Mouse (Mus musculus) embryonic facial prominence, embryonic 14.5 days (tissue): ENCODE results near the gene Unc13a. TPM values are rescaled to one million over a fixed set of nuclear protein-coding genes. Genes with fewer than 3 reads are reported as not detected.

Experiments
- ATAC-seq: fragments of 200-750 bp; cut with Nextera tagmentation; 2 replicates; pipeline ENCODE4 v1.8.0; 2017; ENCODE audit warnings: low read depth, moderate number of reproducible peaks, moderate TSS enrichment
- DNase-seq: peaks from one replicate; pipeline ENCODE4 v3.0.0-alpha.2; 2015; ENCODE audit warnings: low spot score
- H3K27ac ChIP-seq: fragments of 300-500 bp; sonication (generic); replicated peaks from 2 replicates; pipeline ENCODE4 v1.5.1; 2014; ENCODE audit warnings: low read depth, mild to moderate bottlenecking, low read length, moderate library complexity
- H3K27me3 ChIP-seq: fragments of 300-500 bp; sonication (generic); replicated peaks from 2 replicates; pipeline ENCODE4 v1.6.1; 2014; ENCODE audit warnings: low read length; ENCODE audit not compliant: control insufficient read depth, insufficient read depth
- H3K36me3 ChIP-seq: fragments of 300-500 bp; sonication (generic); 2 replicates; pipeline ENCODE4 v1.6.1; 2014; ENCODE audit warnings: low read length, mixed read lengths; ENCODE audit not compliant: control insufficient read depth, insufficient read depth
- H3K4me1 ChIP-seq: fragments of 300-500 bp; sonication (generic); 2 replicates; pipeline ENCODE4 v1.6.1; 2014; ENCODE audit warnings: antibody characterized with exemption, low read length; ENCODE audit not compliant: control insufficient read depth, insufficient read depth
- H3K4me2 ChIP-seq: fragments of 300-500 bp; sonication (generic); 2 replicates; pipeline ENCODE4 v1.6.1; 2014; ENCODE audit warnings: low read depth, mild to moderate bottlenecking, low read length, moderate library complexity, mixed read lengths
- H3K4me3 ChIP-seq: fragments of 300-500 bp; sonication (generic); 2 replicates; pipeline ENCODE4 v1.5.1; 2014; ENCODE audit warnings: low read depth, mild to moderate bottlenecking, low read length
- H3K9ac ChIP-seq: fragments of 300-500 bp; sonication (generic); 2 replicates; pipeline ENCODE4 v1.6.1; 2014; ENCODE audit warnings: low read depth, mild to moderate bottlenecking, low read length, moderate library complexity, mixed read lengths
- H3K9me3 ChIP-seq: fragments of 300-500 bp; sonication (generic); 2 replicates; pipeline ENCODE4 v1.6.1; 2016; ENCODE audit warnings: low read length; ENCODE audit not compliant: control insufficient read depth
- WGBS: fragments of 180-500 bp; shearing (Covaris S2); extraction: QIAGEN DNeasy Blood & Tissue Kit; methylation state at CpG from one replicate; pipeline ENCODE4 v1.1.7; 2014; 5-methylcytosine and 5-hydroxymethylcytosine counted together
- polyA plus RNA-seq: library from polyadenylated mRNA; unstranded; fragments of >200 nt; fragmentation: Nextera tagmentation; extraction: Ambion mirVana; gene quantifications from 2 replicates; pipeline ENCODE4 v1.2.1, GENCODE M21; 2014

Unc13a gene
- polyA plus RNA-seq = 1.1 and 1.4 TPM in 2 replicates

GRCm38 (mm10) chr8:71671549-71671965 is at the start of gene Unc13a:
Gene Unc13a (minus strand): TSS chr8:71671757.
- Histone ChIP-seq H3K4me2 (peak within 1 kb of the TSS; percentile 97), H3K9ac (peak within 1 kb of the TSS; percentile 49), H3K9me3 (no peaks in the 10 kb centered on the region), H3K27ac (no peak within 1 kb of the TSS; the same call in 1 of the 2 replicates), H3K36me3 (no peaks in the 10 kb centered on the region), H3K4me1 (peaks cover 12% of the 10 kb centered on the region; the same call in 1 of the 2 replicates), H3K4me3 (peak within 1 kb of the TSS; percentile 50), H3K27me3 (peaks cover 25% of the 10 kb centered on the region)
- ATAC-seq (peak; percentile 76), DNase-seq (peak; percentile 90)
- 0% methylated on average over 29 of the region's 42 CpGs for WGBS

- peaks cover 5% of the 10 kb centered on the region for H3K27me3 ChIP-seq
- no peak overlapping the region for H3K4me3 ChIP-seq
- H3K9me3 ChIP-seq = no peaks in the 10 kb centered on the region
- H3K9ac ChIP-seq = no peak overlapping the region
- no peak overlapping the region for H3K27ac ChIP-seq
- no peaks in the 10 kb centered on the region for H3K4me1 ChIP-seq
- 38% methylated on average over 7 of the region's 7 CpGs for WGBS
- H3K4me2 ChIP-seq = no peak overlapping the region
- ATAC-seq (peak; percentile 48; the same call in 1 of the 2 replicates), DNase-seq (peak; percentile 66)
- H3K36me3 ChIP-seq = no peaks in the 10 kb centered on the region
These were observed 48.4 kb upstream of the Unc13a start for GRCm38 (mm10) chr8:71719928-71720457.

GRCm38 (mm10) chr8:71719218-71719617 is 47.7 kb upstream of the Unc13a start:
- no peak overlapping the region for H3K27ac ChIP-seq
- no peak for DNase-seq

GRCm38 (mm10) chr8:71718252-71718651 is 46.7 kb upstream of the Unc13a start:
- WGBS = 40% methylated on average over 3 of the region's 3 CpGs
- no peak overlapping the region for H3K4me3 ChIP-seq
- H3K4me1 ChIP-seq = no peaks in the 10 kb centered on the region
- no peaks in the 10 kb centered on the region for H3K36me3 ChIP-seq
- no peaks in the 10 kb centered on the region for H3K9me3 ChIP-seq
- H3K27me3 ChIP-seq = no peaks in the 10 kb centered on the region
- no peak overlapping the region for H3K27ac ChIP-seq
- DNase-seq (no peak), ATAC-seq (no peak)
- no peak overlapping the region for H3K4me2 ChIP-seq
- H3K9ac ChIP-seq = no peak overlapping the region

More at GRCm38 (mm10) chr8:71719218-71719617, 47.7 kb upstream of the Unc13a start:
- H3K36me3 ChIP-seq = no peaks in the 10 kb centered on the region
- no peaks in the 10 kb centered on the region for H3K4me1 ChIP-seq
- peaks cover 1% of the 10 kb centered on the region; the same call in 1 of the 2 replicates for H3K27me3 ChIP-seq
- H3K9ac ChIP-seq = no peak overlapping the region
- no peak for ATAC-seq
- H3K4me2 ChIP-seq = no peak overlapping the region
- no peaks in the 10 kb centered on the region for H3K9me3 ChIP-seq
- no peak overlapping the region for H3K4me3 ChIP-seq
- WGBS = 60% methylated on average over 4 of the region's 4 CpGs

- H3K9me3 ChIP-seq = no peaks in the 10 kb centered on the region
- H3K27me3 ChIP-seq = no peaks in the 10 kb centered on the region
- H3K27ac ChIP-seq = no peak overlapping the region
- no peaks in the 10 kb centered on the region for H3K36me3 ChIP-seq
- WGBS = 82% methylated on average over 11 of the region's 12 CpGs
- no peak overlapping the region for H3K4me2 ChIP-seq
- no peaks in the 10 kb centered on the region for H3K4me1 ChIP-seq
- H3K4me3 ChIP-seq = no peak overlapping the region
- no peak for DNase-seq
- H3K9ac ChIP-seq = no peak overlapping the region
- no peak for ATAC-seq
These were observed 45.5 kb upstream of the Unc13a start for GRCm38 (mm10) chr8:71717096-71717495.

- Histone ChIP-seq H3K36me3 (no peaks in the 10 kb centered on the region), H3K9me3 (no peaks in the 10 kb centered on the region), H3K27me3 (no peaks in the 10 kb centered on the region), H3K4me1 (no peaks in the 10 kb centered on the region), H3K27ac (no peak overlapping the region), H3K4me3 (no peak overlapping the region), H3K4me2 (no peak overlapping the region), H3K9ac (no peak overlapping the region)
- DNase-seq (no peak), ATAC-seq (no peak)
- WGBS = 81% methylated on average over 13 of the region's 13 CpGs
These were observed 45.0 kb upstream of the Unc13a start for GRCm38 (mm10) chr8:71716561-71717053.

- Histone ChIP-seq H3K9ac (no peak overlapping the region), H3K36me3 (no peaks in the 10 kb centered on the region), H3K4me1 (no peaks in the 10 kb centered on the region), H3K9me3 (no peaks in the 10 kb centered on the region), H3K4me2 (no peak overlapping the region), H3K4me3 (no peak overlapping the region), H3K27me3 (no peaks in the 10 kb centered on the region), H3K27ac (no peak overlapping the region)
- DNase-seq = no peak
- WGBS = 47% methylated on average over 8 of the region's 8 CpGs
- no peak for ATAC-seq
These were observed 44.0 kb upstream of the Unc13a start for GRCm38 (mm10) chr8:71715531-71715930.

GRCm38 (mm10) chr8:71711574-71711973 is 40.0 kb upstream of the Unc13a start:
- no peak overlapping the region for H3K27ac ChIP-seq
- no peaks in the 10 kb centered on the region for H3K9me3 ChIP-seq
- ATAC-seq (no peak), DNase-seq (no peak)
- H3K4me1 ChIP-seq = no peaks in the 10 kb centered on the region
- WGBS = 83% methylated on average over 2 of the region's 2 CpGs
- H3K36me3 ChIP-seq = no peaks in the 10 kb centered on the region
- no peak overlapping the region for H3K9ac ChIP-seq
- H3K27me3 ChIP-seq = peaks cover 27% of the 10 kb centered on the region
- H3K4me2 ChIP-seq = no peak overlapping the region
- H3K4me3 ChIP-seq = no peak overlapping the region
